Mouse (Mus musculus) embryonic fibroblast, embryonic 13.5 days (primary cell): ENCODE measurements around the gene Soat1. TPM values are rescaled to one million over a fixed set of nuclear protein-coding genes. Genes with fewer than 3 reads are reported as not detected.

Experiments
- H3K27ac ChIP-seq: 2 replicates; pipeline ENCODE4 v1.5.1; 2012; ENCODE audit warnings: low read length, control low read depth, inconsistent platforms; ENCODE audit not compliant: insufficient read depth
- H3K4me1 ChIP-seq: 2 replicates; pipeline ENCODE4 v1.6.1; 2011; ENCODE audit warnings: low read length; ENCODE audit not compliant: control insufficient read depth, insufficient read depth
- H3K4me3 ChIP-seq: 2 replicates; pipeline ENCODE4 v1.5.1; 2011; ENCODE audit warnings: mild to moderate bottlenecking, control low read depth, low read length; ENCODE audit not compliant: insufficient read depth
- CTCF ChIP-seq: IDR thresholded peaks from 2 replicates; pipeline ENCODE4 v1.5.1; 2011; ENCODE audit warnings: mild to moderate bottlenecking, control low read depth, low read length, moderate library complexity, borderline replicate concordance; ENCODE audit not compliant: insufficient read depth
- POLR2A ChIP-seq: IDR thresholded peaks from 2 replicates; pipeline ENCODE4 v1.6.1; 2011; ENCODE audit warnings: low read depth, mild to moderate bottlenecking, control low read depth, low read length, moderate library complexity
- polyA plus RNA-seq: library from polyadenylated mRNA; stranded (reverse); fragments of >200 nt; gene quantifications from 2 replicates; pipeline ENCODE4 v1.2.4, GENCODE M21; 2011; ENCODE audit warnings: low read depth; ENCODE audit not compliant: missing spikeins, insufficient read length

Soat1 gene
- polyA plus RNA-seq, 1 experiment, result 100 TPM

DNA sequence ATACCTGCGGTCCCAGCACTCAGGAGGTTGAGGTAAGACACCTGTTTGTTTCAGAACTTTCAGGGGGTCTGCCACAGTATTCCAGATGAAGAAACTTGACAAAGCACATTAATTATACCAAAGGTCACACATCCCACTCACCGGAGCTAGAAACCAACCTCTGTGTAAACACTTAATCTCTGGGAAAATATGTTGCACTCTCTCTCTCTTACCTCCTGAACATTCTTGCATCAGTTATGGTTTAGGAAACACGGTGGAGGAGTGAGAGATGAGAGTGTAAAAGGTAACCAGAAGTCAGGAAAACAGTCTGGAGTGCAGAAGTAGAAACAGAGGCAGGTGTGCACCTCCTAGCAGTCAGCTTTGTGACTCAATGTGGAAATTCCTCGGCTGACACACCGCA is 13.9 kb upstream of the Soat1 start:
- H3K4me3 ChIP-seq, result no peak overlapping the region
- no peaks in the 10 kb centered on the region for H3K4me1 ChIP-seq
- no peak overlapping the region for H3K27ac ChIP-seq
- TF ChIP-seq POLR2A, result no peak
- no peak for TF ChIP-seq CTCF

DNA sequence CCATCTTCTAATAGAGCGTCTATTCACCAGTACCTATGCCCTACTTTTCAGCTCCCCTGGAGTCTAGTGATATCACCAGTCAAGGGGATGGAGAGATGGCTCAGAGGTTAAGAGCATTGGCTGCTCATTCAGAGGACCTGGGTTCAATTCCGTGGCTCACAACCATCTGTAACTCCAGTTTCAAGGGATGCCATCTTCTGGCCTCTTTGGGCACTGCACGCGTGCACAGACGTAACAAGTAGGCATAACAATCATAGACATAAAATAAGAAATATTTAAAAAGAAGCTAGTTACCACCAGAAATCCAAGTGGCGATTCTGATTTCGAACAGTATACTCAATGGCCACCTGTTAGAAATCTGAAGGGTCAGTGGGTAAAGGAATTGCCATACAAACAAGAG is 13.4 kb upstream of the Soat1 start:
- TF ChIP-seq POLR2A (no peak), CTCF (no peak)
- Histone ChIP-seq H3K4me1 (no peaks in the 10 kb centered on the region), H3K27ac (no peak overlapping the region), H3K4me3 (no peak overlapping the region)

DNA sequence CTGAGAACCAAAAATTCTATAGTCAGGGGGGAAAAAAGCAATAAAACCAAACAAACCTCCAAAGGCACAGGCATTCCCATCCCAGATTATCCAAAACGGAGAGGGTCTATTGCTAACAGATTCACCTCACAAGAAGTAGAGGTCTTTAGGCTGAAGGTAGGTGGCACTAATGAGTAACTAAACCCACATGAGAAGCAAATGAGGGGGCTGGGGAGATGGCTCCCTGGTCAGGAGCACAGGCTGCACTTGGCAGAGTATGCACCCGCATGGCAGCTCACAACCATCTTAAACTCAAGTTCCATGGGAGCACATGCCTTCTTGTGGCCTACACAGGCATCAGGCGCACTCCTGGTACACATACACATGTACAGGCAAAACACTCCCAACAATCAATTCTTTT is 7.7 kb upstream of the Soat1 start:
- Histone ChIP-seq H3K4me1 (0 out of 2 replicates have a peak, but pooled peaks cover 2% of the 10 kb centered on the region), H3K4me3 (no peak overlapping the region), H3K27ac (no peak overlapping the region)
- TF ChIP-seq CTCF (no peak), POLR2A (no peak)

DNA sequence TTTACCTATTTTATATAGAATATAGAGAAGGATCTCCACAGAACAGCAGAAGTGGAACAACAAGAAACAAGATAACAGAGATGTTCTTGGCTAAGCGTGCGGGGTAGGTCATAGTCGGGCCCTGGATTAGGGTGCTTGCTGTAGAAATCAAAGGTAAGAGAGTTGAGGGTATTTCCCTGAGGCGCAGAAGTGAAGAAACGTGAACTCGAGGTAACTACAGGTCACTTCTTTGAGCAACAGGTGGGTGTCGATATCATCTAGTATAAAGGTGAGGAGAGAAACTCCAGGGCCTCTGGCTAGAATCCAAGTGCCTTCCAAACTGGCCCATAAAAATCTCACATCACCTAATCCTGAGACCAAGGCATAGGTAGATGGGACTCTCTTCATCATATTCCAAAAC is 2.4 kb upstream of the Soat1 start:
- H3K27ac ChIP-seq, result no peak overlapping the region
- TF ChIP-seq CTCF (no peak), POLR2A (no peak)

DNA sequence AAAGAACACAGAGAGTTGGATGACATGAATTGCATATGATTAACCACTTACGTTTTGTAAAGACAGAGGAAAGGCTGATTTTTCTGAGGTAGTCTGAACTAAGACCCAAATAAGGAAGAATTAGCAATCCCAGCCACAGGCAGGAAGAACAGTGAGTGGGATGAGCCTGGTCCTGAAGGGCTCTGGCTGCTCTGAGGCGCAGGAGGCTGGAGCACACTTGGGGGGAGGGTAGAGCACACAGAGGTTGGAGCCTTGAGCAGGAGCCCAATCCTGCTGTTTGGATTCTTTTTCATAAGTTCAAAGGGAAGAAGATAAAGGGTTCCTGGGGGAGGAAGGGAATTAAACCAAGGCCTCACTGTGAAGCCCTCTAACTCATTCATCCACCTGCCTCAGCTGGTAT is 1.9 kb upstream of the Soat1 start:
- H3K4me1 ChIP-seq, result peaks cover 4% of the 10 kb centered on the region; the same call in 1 of the 2 replicates
- no peak for TF ChIP-seq POLR2A
- no peak overlapping the region for H3K4me3 ChIP-seq
- peak overlapping the region; percentile 60; the same call in 1 of the 2 replicates for H3K27ac ChIP-seq

More for the DNA sequence above, 2.4 kb upstream of the Soat1 start:
- Histone ChIP-seq H3K4me3 (no peak overlapping the region), H3K4me1 (peaks cover 4% of the 10 kb centered on the region; the same call in 1 of the 2 replicates)

DNA sequence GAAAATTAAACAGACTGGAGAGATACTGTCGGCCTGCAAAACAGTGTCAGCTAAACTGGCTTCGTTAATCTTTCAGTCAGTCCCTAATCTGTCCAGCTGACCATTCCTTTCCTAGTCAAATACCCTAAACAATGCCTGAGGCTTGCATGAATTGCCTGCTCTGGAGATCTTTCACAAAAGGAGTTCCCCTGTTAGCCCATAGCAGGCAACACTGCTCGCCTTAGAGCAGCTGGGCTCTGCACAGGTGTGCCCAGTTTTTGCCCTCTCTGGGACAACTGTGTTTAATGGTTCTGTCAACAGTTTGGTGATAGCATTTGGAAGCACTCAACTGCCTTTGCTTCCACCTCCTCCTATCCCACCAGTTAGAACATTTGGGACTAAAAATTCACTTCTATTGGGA is 723 bp upstream of the Soat1 start:
- Histone ChIP-seq H3K4me3 (no peak overlapping the region), H3K4me1 (peaks cover 4% of the 10 kb centered on the region; the same call in 1 of the 2 replicates), H3K27ac (no peak overlapping the region)
- TF ChIP-seq CTCF (no peak), POLR2A (no peak)

DNA sequence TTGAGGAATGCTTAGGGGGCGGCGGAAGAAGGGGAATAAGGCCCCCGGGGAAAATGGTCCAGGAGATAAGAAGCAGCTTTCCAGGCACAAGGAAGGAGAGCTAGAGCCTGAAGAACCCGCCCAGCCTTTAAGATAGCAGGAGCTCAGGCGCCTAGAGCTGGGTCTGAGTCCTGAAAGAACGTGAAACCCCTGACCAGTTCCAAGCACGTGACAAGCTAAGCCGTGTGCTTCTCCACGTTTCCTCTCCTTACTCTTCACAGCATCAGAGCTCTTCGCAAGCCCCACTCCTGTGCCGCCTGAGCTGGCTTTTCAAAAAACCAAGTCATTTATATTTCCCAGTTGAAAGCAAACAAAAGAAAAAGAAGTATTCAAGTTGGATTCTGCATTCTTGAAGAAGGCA is 1.1 kb downstream of the Soat1 start:
- Histone ChIP-seq H3K4me1 (peaks cover 10% of the 10 kb centered on the region), H3K27ac (peak overlapping the region; percentile 5; the same call in 1 of the 2 replicates), H3K4me3 (peak overlapping the region; percentile 85)
- TF ChIP-seq CTCF, result no peak
- peak; percentile 32 for TF ChIP-seq POLR2A

DNA sequence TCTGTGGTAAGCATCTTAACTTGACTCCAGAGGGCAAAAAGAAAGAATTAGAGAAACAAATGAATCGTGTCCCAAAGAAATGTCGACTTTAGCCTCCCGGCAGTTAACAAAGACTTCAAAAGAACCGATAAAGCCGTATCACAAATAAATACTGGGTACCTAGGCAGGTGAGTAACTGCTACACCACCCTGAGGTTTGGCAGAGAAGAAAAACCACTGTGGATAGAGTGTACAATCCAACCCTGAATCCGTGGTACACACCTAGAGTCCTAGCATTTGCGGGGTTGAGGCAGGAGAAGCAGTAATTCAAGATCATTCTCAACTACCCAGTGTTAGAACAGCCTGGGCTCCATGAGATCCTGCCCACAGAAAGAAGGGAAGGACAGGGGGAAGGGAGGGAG is 2.2 kb downstream of the Soat1 start:
- no peak for TF ChIP-seq POLR2A
- no peak for TF ChIP-seq CTCF
- no peak overlapping the region for H3K27ac ChIP-seq

DNA sequence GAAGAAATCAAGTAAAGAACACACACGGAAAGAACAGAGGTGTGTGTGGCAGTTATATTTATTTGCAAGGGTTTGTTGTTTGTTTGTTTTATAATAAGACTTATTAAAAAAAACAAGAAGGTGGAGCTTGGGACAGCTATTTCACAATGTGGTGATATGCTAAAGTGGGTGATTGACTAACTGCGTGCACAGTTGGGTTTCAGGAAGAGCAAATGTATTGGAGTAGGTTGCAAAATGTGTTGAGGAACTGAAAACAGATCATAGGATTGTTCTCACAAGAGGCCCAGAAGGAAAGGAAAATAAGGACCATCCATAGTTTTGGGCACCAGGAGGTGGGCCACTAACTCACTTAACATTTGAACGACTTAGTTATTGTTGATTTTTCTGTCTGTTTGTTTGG is 3.1 kb downstream of the Soat1 start:
- Histone ChIP-seq H3K27ac (no peak overlapping the region), H3K4me3 (no peak overlapping the region), H3K4me1 (peaks cover 9% of the 10 kb centered on the region)
- no peak for TF ChIP-seq POLR2A
- TF ChIP-seq CTCF, result no peak

More for the DNA sequence above, 2.2 kb downstream of the Soat1 start:
- H3K4me1 ChIP-seq, result peaks cover 9% of the 10 kb centered on the region
- peak overlapping the region; percentile 25 for H3K4me3 ChIP-seq

DNA sequence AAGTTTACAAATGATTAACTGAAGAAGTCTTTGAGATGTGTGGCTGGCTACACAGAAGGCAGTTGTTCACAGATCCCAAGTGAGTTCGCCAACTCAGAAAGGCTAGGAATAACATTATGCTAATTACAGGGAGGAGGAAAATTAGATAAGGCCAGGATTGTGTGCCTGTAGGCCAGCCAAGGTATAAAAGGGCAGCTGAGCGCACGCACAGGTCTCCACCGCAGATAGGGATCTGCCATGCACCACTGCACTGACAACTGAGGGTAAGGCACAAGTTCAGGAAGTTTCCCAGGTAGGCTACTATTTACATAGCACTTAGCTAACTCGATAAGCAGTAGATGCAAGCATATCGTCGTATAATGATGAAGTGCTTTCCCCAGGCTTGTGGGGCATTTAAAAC is 3.6 kb downstream of the Soat1 start:
- no peak overlapping the region for H3K27ac ChIP-seq
- no peak overlapping the region for H3K4me3 ChIP-seq
- no peak for TF ChIP-seq CTCF
- peaks cover 9% of the 10 kb centered on the region for H3K4me1 ChIP-seq

DNA sequence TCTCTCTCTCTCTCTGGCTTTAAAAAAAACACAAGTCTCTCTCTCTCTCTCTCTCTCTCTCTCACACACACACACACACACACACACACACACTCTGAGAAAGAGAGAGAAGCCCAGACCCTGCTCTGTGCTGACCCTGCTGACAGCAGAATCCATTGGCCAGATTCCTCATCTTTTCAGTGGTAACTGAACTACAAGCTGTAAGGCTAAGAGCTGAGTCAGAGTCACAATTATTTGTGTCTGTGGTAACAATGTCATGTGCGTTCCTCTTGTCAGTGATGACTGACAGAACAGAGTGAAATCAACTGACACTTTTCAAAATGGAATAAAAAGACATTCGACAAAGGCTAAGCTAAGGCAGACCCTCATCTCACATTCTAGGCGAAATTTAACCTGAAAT is 5.6 kb downstream of the Soat1 start:
- Histone ChIP-seq H3K27ac (peak overlapping the region; percentile 47), H3K4me3 (no peak overlapping the region), H3K4me1 (peaks cover 13% of the 10 kb centered on the region)
- no peak for TF ChIP-seq POLR2A
- TF ChIP-seq CTCF, result no peak
